Mouse (Mus musculus) cortical plate, adult 2 months (tissue): ENCODE data around the gene Tigd2. TPM values are rescaled to one million over a fixed set of nuclear protein-coding genes. Genes with fewer than 3 reads are reported as not detected.
A peak's percentile ranks its signal among the peaks of the same experiment; 100 is the strongest.

Source experiments
- H3K27ac ChIP-seq: fragments of 200-500 bp; 2 replicates; pipeline ENCODE4 v1.5.1; 2012; ENCODE audit warnings: low read length, control low read depth, inconsistent platforms; ENCODE audit not compliant: insufficient read depth
- H3K4me1 ChIP-seq: fragments of 200-500 bp; 2 replicates; pipeline ENCODE4 v1.6.1; 2011; ENCODE audit warnings: low read length; ENCODE audit not compliant: control insufficient read depth, insufficient read depth
- H3K4me3 ChIP-seq: fragments of 200-500 bp; 2 replicates; pipeline ENCODE4 v1.5.1; 2011; ENCODE audit warnings: mild to moderate bottlenecking, low read length, control low read depth; ENCODE audit not compliant: insufficient read depth
- CTCF ChIP-seq: fragments of 200-500 bp; IDR thresholded peaks from 2 replicates; pipeline ENCODE4 v1.5.1; 2011; ENCODE audit warnings: mild to moderate bottlenecking, control low read depth, low read length; ENCODE audit not compliant: insufficient read depth; ENCODE audit errors: extremely low read depth
- POLR2A ChIP-seq: fragments of 200-500 bp; IDR thresholded peaks from 2 replicates; pipeline ENCODE4 v1.6.1; 2011; ENCODE audit warnings: mild to moderate bottlenecking, low read length, control low read depth; ENCODE audit not compliant: insufficient read depth; ENCODE audit errors: extremely low read depth
- polyA plus RNA-seq: library from polyadenylated mRNA; depleted of rRNA; stranded (reverse); fragments of >200 nt; gene quantifications from 2 replicates; pipeline ENCODE4 v1.2.3, GENCODE M21; 2012; rRNA removed

Tigd2 gene
- polyA plus RNA-seq, result 4.3 and 4.4 TPM in 2 replicates

- Histone ChIP-seq H3K27ac (peak within 1 kb of the TSS; percentile 83), H3K4me3 (peak within 1 kb of the TSS; percentile 83), H3K4me1 (no peaks in the 10 kb centered on the region)
- TF ChIP-seq CTCF, result peak; percentile 60
- TF ChIP-seq POLR2A, result peak; percentile 60; the same call in 1 of the 2 replicates
These were observed at the start of gene Tigd2 for GRCm38 (mm10) chr6:59208685-59209298. TSS of gene Tigd2 (plus strand) at chr6:59208870.

GRCm38 (mm10) chr6:59161801-59162478 is 46.7 kb upstream of the Tigd2 start:
- Histone ChIP-seq H3K4me1 (no peaks in the 10 kb centered on the region), H3K4me3 (no peak overlapping the region), H3K27ac (no peak overlapping the region)
- TF ChIP-seq POLR2A (no peak), CTCF (no peak)

GRCm38 (mm10) chr6:59162887-59163286 is 45.8 kb upstream of the Tigd2 start:
- H3K4me1 ChIP-seq, result no peaks in the 10 kb centered on the region
- no peak overlapping the region for H3K4me3 ChIP-seq

GRCm38 (mm10) chr6:59163407-59163806 is 45.3 kb upstream of the Tigd2 start:
- no peak overlapping the region for H3K4me3 ChIP-seq
- no peaks in the 10 kb centered on the region for H3K4me1 ChIP-seq
- H3K27ac ChIP-seq, result no peak overlapping the region
- TF ChIP-seq POLR2A (no peak), CTCF (no peak)

More at GRCm38 (mm10) chr6:59162887-59163286, 45.8 kb upstream of the Tigd2 start:
- TF ChIP-seq POLR2A (no peak), CTCF (no peak)
- H3K27ac ChIP-seq, result no peak overlapping the region

GRCm38 (mm10) chr6:59168939-59169338 is 39.7 kb upstream of the Tigd2 start:
- no peak overlapping the region for H3K27ac ChIP-seq
- no peak for TF ChIP-seq CTCF
- TF ChIP-seq POLR2A, result no peak
- H3K4me1 ChIP-seq, result no peaks in the 10 kb centered on the region
- H3K4me3 ChIP-seq, result no peak overlapping the region

GRCm38 (mm10) chr6:59171230-59171629 is 37.4 kb upstream of the Tigd2 start:
- no peak for TF ChIP-seq POLR2A
- no peak for TF ChIP-seq CTCF
- Histone ChIP-seq H3K4me1 (no peaks in the 10 kb centered on the region), H3K27ac (no peak overlapping the region), H3K4me3 (no peak overlapping the region)

- no peak overlapping the region for H3K27ac ChIP-seq
- no peak overlapping the region for H3K4me3 ChIP-seq
- TF ChIP-seq CTCF, result no peak
- no peak for TF ChIP-seq POLR2A
- H3K4me1 ChIP-seq, result no peaks in the 10 kb centered on the region
These were observed 34.7 kb upstream of the Tigd2 start for GRCm38 (mm10) chr6:59173940-59174339.

- H3K4me3 ChIP-seq, result no peak overlapping the region
- H3K27ac ChIP-seq, result no peak overlapping the region
- no peak for TF ChIP-seq CTCF
- TF ChIP-seq POLR2A, result no peak
- H3K4me1 ChIP-seq, result no peaks in the 10 kb centered on the region
These were observed 30.6 kb upstream of the Tigd2 start for GRCm38 (mm10) chr6:59178051-59178450.

- TF ChIP-seq POLR2A, result no peak
- peak; percentile 60; the same call in 1 of the 2 replicates for TF ChIP-seq CTCF
- H3K4me3 ChIP-seq, result no peak overlapping the region
- no peaks in the 10 kb centered on the region for H3K4me1 ChIP-seq
- H3K27ac ChIP-seq, result no peak overlapping the region
These were observed 28.2 kb upstream of the Tigd2 start for GRCm38 (mm10) chr6:59180376-59180996.

GRCm38 (mm10) chr6:59185010-59185699 is 23.5 kb upstream of the Tigd2 start:
- Histone ChIP-seq H3K27ac (no peak overlapping the region), H3K4me1 (no peaks in the 10 kb centered on the region), H3K4me3 (no peak overlapping the region)
- TF ChIP-seq POLR2A, result no peak
- TF ChIP-seq CTCF, result no peak
